Mouse (Mus musculus): Measurements from ENCODE around the gene Gnai3. TPM values are rescaled to one million over a fixed set of nuclear protein-coding genes. Genes with fewer than 3 reads are reported as not detected.

Gene Gnai3
- polyA plus RNA-seq, 1 experiment from 2014 or later: 217 TPM

DNA sequence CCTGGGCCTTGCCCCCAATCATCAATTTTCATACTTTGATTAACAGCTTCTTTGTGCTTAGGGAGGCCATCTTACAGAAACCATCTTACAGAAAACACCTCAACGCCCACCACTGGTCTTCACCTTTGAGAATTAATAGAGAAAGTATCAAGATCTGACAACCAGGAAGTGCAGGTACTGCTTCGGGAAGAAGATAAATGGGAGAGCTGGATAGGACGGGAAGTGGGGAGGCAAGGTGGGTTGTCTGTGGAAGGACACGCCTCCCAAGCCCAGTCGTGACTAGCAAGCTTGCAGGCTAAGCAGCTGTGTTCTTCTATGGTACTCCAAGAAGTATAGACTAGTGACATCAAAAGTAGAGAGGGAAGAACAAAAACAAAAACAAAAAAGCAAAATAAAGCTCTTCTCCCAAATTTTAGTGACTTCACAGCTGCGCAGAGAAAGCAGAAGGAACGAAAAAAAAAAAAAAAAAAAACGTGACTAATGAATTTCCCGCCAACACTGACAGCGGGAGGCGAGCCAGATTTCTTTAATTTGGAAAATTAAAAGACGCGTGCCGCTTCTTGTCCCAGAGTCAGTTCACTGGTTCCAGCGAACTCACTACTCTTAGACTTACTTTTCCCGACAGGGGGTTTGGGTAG is 39.6 kb upstream of the Gnai3 start:
- DNase-seq (ENCODE audit: low spot score, missing footprints) (no peak), ATAC-seq (ENCODE audit: low FRiP score) (no peak)
- WGBS: 5% methylated on average over 16 of the region's 16 CpGs
- Histone ChIP-seq H3K27ac (ENCODE audit: low read depth, low read length) (no peak overlapping the region), H3K4me3 (ENCODE audit: low read depth, low read length) (peak overlapping the region; percentile 74), H3K4me1 (ENCODE audit: control insufficient read depth, insufficient read depth, low read length) (peaks cover 11% of the 10 kb centered on the region), H3K9ac (ENCODE audit: low read length) (no peak overlapping the region; the same call in 1 of the 2 replicates), H3K36me3 (ENCODE audit: control insufficient read depth, insufficient read depth, low read length) (no peaks in the 10 kb centered on the region), H3K9me3 (ENCODE audit: control insufficient read depth, low read length) (no peaks in the 10 kb centered on the region), H3K4me2 (peak overlapping the region; percentile 93), H3K27me3 (ENCODE audit: control insufficient read depth, insufficient read depth, low read length) (peaks cover 6% of the 10 kb centered on the region; the same call in 1 of the 2 replicates)

DNA sequence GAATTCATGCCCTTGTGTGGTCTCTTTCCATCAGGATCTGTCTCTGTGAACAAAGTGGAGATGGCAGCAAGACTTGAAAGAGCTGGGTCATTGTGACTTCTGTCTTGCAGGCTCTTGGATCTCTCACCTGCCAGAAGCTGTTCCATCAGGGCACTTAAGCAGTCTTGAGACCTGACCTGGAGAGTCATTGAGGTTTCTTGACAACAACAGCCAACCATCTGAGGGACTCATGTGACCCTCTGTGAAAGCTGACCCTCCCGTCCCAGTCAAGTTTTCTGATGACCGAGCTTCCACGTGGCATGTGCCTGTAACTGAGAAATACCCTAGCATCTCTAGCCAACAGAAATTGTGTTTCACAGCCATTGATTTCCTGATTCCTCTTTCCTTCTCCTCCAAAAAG is 38.8 kb upstream of the Gnai3 start:
- 72% methylated on average over 3 of the region's 3 CpGs for WGBS
- DNase-seq (ENCODE audit: low spot score, missing footprints): no peak

DNA sequence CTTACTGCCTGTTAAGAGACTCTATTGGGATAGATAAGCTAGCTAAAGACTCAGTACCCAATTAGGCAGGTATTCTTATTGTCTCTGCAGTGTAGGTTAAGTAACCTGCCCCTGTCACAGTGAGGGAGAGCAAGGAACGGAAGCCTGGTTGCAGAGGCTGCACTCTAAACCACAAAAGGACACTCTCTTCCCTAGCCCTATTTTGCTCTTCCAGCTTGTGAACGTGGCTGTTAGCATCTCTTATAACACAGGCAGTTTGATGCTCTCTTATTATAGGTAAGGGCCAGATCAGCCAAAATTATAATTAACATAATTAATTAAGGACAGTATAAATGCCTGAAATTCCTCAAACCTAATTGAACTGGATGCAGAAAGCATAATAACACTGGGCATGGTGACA is 34.6 kb upstream of the Gnai3 start:
- Histone ChIP-seq H3K27ac (ENCODE audit: low read depth, low read length) (no peak overlapping the region), H3K9me3 (ENCODE audit: control insufficient read depth, low read length) (no peaks in the 10 kb centered on the region), H3K36me3 (ENCODE audit: control insufficient read depth, insufficient read depth, low read length) (no peaks in the 10 kb centered on the region), H3K4me3 (ENCODE audit: low read depth, low read length) (no peak overlapping the region), H3K4me2 (no peak overlapping the region), H3K4me1 (ENCODE audit: control insufficient read depth, insufficient read depth, low read length) (0 out of 2 replicates have a peak, but pooled peaks cover 2% of the 10 kb centered on the region), H3K27me3 (ENCODE audit: control insufficient read depth, insufficient read depth, low read length) (peaks cover 3% of the 10 kb centered on the region; the same call in 1 of the 2 replicates), H3K9ac (ENCODE audit: low read length) (no peak overlapping the region)
- peak; percentile 77 for DNase-seq (ENCODE audit: low spot score, missing footprints)
- WGBS: 62% methylated on average over 2 of the region's 2 CpGs
- ATAC-seq (ENCODE audit: low FRiP score): no peak

More for the DNA sequence above, 38.8 kb upstream of the Gnai3 start:
- Histone ChIP-seq H3K9me3 (ENCODE audit: control insufficient read depth, low read length) (no peaks in the 10 kb centered on the region), H3K27ac (ENCODE audit: low read depth, low read length) (no peak overlapping the region), H3K9ac (ENCODE audit: low read length) (no peak overlapping the region), H3K4me2 (no peak overlapping the region), H3K4me1 (ENCODE audit: control insufficient read depth, insufficient read depth, low read length) (peaks cover 11% of the 10 kb centered on the region), H3K36me3 (ENCODE audit: control insufficient read depth, insufficient read depth, low read length) (no peaks in the 10 kb centered on the region), H3K4me3 (ENCODE audit: low read depth, low read length) (no peak overlapping the region), H3K27me3 (ENCODE audit: control insufficient read depth, insufficient read depth, low read length) (peaks cover 6% of the 10 kb centered on the region; the same call in 1 of the 2 replicates)
- no peak for ATAC-seq (ENCODE audit: low FRiP score)

DNA sequence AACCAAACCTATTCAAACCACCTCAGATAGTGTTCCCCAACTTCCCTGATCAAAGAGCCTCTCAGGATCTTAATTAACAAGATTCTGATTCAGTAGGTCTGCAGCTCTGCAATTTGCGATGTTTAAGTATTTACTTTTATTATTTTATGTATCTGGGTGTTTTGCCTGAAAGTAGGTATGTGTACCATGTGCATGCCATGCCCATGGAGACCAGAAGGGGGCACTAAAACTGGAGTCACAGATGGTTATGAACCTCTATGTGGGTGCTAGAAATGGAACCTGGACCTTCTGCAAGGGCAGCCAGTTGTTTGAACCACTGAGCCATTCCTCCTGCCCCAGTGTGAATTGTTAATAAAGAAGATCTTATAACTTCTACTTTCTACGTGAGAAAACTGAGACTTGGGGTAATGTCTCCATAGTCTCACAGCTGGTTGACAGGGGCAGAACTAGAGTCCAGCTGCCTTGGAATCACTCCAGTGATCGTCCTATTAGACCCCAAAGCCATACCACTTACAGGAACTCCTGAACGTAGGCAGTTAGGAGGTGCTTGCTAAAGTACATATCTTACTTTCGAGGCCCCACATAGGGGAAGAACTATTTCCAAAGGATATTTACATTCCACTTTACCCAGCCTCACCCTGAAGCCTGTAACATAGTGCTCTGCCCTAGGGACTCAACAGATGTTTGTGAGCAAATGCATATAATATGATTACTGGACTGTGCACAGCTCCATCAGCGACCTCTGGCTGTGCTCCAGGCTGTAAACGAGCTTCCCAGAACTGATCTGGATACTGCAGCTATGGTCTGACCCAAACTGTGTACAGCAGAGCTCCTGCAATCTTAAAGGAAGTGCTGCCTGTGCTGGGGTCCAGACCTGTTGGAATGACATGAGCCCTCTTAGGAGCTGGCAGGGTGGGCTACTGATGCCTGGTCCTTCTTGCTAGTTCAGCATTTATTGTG is 33.1 kb upstream of the Gnai3 start:
- DNase-seq (ENCODE audit: low spot score, missing footprints) (peak; percentile 47), ATAC-seq (ENCODE audit: low FRiP score) (no peak)
- H3K9me3 ChIP-seq (ENCODE audit: control insufficient read depth, low read length): no peaks in the 10 kb centered on the region
- no peak overlapping the region for H3K9ac ChIP-seq (ENCODE audit: low read length)
- H3K36me3 ChIP-seq (ENCODE audit: control insufficient read depth, insufficient read depth, low read length): no peaks in the 10 kb centered on the region
- no peaks in the 10 kb centered on the region for H3K27me3 ChIP-seq (ENCODE audit: control insufficient read depth, insufficient read depth, low read length)
- H3K4me1 ChIP-seq (ENCODE audit: control insufficient read depth, insufficient read depth, low read length): no peaks in the 10 kb centered on the region
- no peak overlapping the region for H3K4me2 ChIP-seq
- 86% methylated on average over 7 of the region's 7 CpGs for WGBS
- H3K27ac ChIP-seq (ENCODE audit: low read depth, low read length): no peak overlapping the region
- no peak overlapping the region for H3K4me3 ChIP-seq (ENCODE audit: low read depth, low read length)

DNA sequence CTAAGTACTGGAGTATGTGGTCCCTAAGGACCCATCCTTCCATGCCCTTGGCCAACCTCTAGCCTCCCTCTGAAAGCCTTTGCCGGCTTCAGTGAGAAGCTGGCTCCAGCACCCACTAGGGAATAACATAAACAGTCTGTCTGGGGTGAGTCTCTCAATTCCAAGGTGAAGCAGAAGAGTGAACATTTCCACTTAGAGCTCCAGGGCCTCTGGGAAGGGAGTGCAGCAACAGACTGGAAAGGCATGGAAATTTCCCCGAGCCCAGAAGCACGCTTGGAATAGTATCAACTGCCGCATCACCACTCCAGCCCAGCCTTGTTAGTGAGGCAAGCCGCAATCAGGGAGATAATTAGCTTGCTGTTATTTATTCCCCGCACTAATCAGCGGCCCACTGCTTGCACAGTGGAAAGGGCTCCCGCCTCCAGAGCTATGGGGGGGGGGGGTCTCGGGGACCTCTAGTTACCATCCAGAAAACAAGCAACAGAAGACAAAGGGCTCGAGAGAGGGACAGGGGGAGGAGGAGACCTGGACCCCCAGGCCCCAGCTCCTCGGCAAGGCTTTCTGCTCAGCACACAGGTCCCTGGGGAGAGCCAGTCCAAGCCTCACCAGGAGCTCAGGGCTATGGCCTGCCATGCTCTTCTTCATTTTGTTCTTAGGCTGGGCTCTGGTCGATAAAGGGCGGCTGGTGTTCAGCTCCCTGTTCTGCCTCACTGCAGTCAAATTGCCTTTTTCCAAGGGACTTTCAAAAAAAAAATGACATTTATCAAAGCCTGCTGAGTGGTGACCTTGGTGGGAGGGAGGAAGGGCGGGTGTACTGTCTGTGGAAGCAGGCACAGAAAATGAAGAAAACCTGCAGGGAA is 29.0 kb upstream of the Gnai3 start:
- 35% methylated on average over 14 of the region's 14 CpGs for whole genome bisulfite sequencing
- H3K9me3 ChIP-seq (ENCODE audit: control insufficient read depth, low read length): no peaks in the 10 kb centered on the region
- DNase-seq (ENCODE audit: low spot score, missing footprints) (no peak), ATAC-seq (ENCODE audit: low FRiP score) (peak; percentile 52; the same call in 1 of the 2 replicates)
- no peaks in the 10 kb centered on the region for H3K36me3 ChIP-seq (ENCODE audit: control insufficient read depth, insufficient read depth, low read length)
- 0 out of 2 replicates have a peak overlapping the region, but pooled peaks have one; percentile 10 for H3K27ac ChIP-seq (ENCODE audit: low read depth, low read length)
- no peak overlapping the region for H3K9ac ChIP-seq (ENCODE audit: low read length)
- no peaks in the 10 kb centered on the region for H3K4me1 ChIP-seq (ENCODE audit: control insufficient read depth, insufficient read depth, low read length)
- no peaks in the 10 kb centered on the region for H3K27me3 ChIP-seq (ENCODE audit: control insufficient read depth, insufficient read depth, low read length)
- no peak overlapping the region for H3K4me2 ChIP-seq
- H3K4me3 ChIP-seq (ENCODE audit: low read depth, low read length): no peak overlapping the region

DNA sequence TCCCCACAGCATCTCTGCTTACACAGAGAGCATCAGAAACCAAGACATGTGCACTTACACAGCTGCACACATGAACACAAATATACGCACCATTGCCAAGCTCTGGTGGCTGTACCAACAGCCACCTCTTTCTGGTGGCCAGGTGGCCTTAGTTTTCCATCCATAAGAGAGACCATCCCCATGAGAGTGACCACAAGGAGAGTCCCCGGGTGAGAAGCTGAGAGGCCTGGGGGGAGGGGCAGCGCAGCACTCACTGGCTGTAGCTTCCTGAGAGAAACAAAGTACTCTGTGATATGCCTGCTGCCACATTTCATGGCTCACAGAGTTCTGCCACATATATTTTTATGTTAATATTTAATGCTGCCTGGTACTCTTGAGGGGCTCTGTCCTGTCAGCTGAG is 23.3 kb upstream of the Gnai3 start:
- DNase-seq (ENCODE audit: low spot score, missing footprints) (no peak), ATAC-seq (ENCODE audit: low FRiP score) (no peak)
- Histone ChIP-seq H3K4me3 (ENCODE audit: low read depth, low read length) (no peak overlapping the region), H3K9ac (ENCODE audit: low read length) (no peak overlapping the region), H3K36me3 (ENCODE audit: control insufficient read depth, insufficient read depth, low read length) (no peaks in the 10 kb centered on the region), H3K4me2 (no peak overlapping the region), H3K9me3 (ENCODE audit: control insufficient read depth, low read length) (no peaks in the 10 kb centered on the region), H3K27ac (ENCODE audit: low read depth, low read length) (no peak overlapping the region), H3K27me3 (ENCODE audit: control insufficient read depth, insufficient read depth, low read length) (no peaks in the 10 kb centered on the region; the same call in 1 of the 2 replicates), H3K4me1 (ENCODE audit: control insufficient read depth, insufficient read depth, low read length) (peaks cover 21% of the 10 kb centered on the region)
- 41% methylated on average over 3 of the region's 3 CpGs for WGBS

DNA sequence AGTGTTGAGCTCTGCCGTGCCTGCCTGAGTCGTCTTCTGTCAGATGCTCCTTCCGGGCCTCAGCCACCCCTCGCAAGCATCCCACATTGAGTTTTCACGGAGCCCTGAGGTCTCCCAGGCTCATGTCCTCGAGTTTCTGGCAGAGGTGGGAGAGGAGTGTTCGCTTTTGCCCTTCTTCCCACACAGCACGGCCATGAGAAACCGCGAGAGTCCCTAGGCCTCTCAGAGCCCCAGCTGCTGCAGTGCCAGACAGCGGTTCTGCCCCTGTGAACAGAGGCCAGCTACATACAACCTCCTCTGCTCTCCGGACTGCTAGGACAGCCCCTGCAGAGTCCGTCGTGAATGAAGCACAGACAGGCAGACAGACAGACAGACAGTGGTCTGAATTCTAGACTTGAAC is 21.6 kb upstream of the Gnai3 start:
- Histone ChIP-seq H3K4me2 (no peak overlapping the region), H3K9me3 (ENCODE audit: control insufficient read depth, low read length) (no peaks in the 10 kb centered on the region), H3K27ac (ENCODE audit: low read depth, low read length) (peak overlapping the region; percentile 32; the same call in 1 of the 2 replicates), H3K4me1 (ENCODE audit: control insufficient read depth, insufficient read depth, low read length) (peaks cover 21% of the 10 kb centered on the region), H3K27me3 (ENCODE audit: control insufficient read depth, insufficient read depth, low read length) (no peaks in the 10 kb centered on the region; the same call in 1 of the 2 replicates), H3K9ac (ENCODE audit: low read length) (no peak overlapping the region), H3K36me3 (ENCODE audit: control insufficient read depth, insufficient read depth, low read length) (no peaks in the 10 kb centered on the region), H3K4me3 (ENCODE audit: low read depth, low read length) (no peak overlapping the region)
- ATAC-seq (ENCODE audit: low FRiP score) (no peak), DNase-seq (ENCODE audit: low spot score, missing footprints) (no peak)
- 57% methylated on average over 14 of the region's 14 CpGs for WGBS

DNA sequence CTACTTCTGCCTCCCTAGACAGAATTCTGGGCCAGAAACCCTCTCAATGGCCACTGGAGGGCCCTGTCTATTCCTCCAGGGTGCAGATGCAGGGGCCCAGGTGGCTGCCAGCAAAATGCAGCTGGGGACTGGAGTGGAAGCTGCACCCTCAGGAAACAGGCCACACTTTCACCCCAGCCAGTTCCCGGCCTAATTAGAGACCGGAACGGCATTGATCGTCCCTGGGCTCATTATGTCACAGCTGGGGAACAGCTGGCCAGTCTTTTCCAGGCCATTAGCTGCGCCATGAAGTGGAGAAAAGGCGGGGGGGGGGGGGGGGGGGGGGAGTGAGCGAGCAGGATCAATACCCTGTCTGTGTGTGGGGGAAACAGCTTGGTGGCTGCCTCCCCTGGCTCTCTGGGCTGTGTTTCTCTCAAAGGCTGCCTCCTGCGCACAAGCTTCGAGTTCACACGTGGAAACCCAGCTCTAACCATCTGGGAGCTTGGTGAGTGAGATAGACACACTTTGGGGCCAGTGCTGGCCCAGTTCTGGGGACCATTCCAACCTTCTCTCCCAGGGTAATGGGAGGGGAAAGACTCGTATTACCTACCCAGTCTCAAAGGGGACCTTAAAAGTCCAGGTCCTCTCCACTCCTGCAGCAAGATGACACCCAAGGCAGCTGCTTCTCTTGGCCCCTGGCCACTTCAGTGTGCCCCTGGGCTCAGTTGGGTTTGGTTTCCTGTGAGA is 20.7 kb upstream of the Gnai3 start:
- no peaks in the 10 kb centered on the region; the same call in 1 of the 2 replicates for H3K27me3 ChIP-seq (ENCODE audit: control insufficient read depth, insufficient read depth, low read length)
- no peaks in the 10 kb centered on the region for H3K36me3 ChIP-seq (ENCODE audit: control insufficient read depth, insufficient read depth, low read length)
- H3K4me3 ChIP-seq (ENCODE audit: low read depth, low read length): no peak overlapping the region
- ATAC-seq (ENCODE audit: low FRiP score): peak; percentile 71
- no peak overlapping the region for H3K9ac ChIP-seq (ENCODE audit: low read length)
- WGBS: 9% methylated on average over 10 of the region's 11 CpGs
- no peaks in the 10 kb centered on the region for H3K9me3 ChIP-seq (ENCODE audit: control insufficient read depth, low read length)
- H3K4me1 ChIP-seq (ENCODE audit: control insufficient read depth, insufficient read depth, low read length): peaks cover 21% of the 10 kb centered on the region
- peak; percentile 89 for DNase-seq (ENCODE audit: low spot score, missing footprints)
- peak overlapping the region; percentile 32; the same call in 1 of the 2 replicates for H3K27ac ChIP-seq (ENCODE audit: low read depth, low read length)
- H3K4me2 ChIP-seq: no peak overlapping the region
